In genomic region chr11:3661964-3662363, GRCm38 (mm10) we compare ENCODE assay signal across 24 mouse cellular contexts. TPM values are rescaled to one million over a fixed set of nuclear protein-coding genes. Genes with fewer than 3 reads are reported as not detected.
DNase-seq lines count a peak whose midpoint lies in the region; ATAC-seq and TF ChIP-seq lines count a peak whose summit lies in the region.
"Had no signal": no experiment of that assay in that cellular context is flagged by ENCODE, and none has a peak within 500 bp of the region (broad histone marks: within the 10 kb centered on the region; RNA-seq: fewer than 3 reads in every experiment).

No protein-coding gene starts in this region.

- WGBS in midbrain, embryonic 11.5 days = 93% methylated on average over 2 of the region's 2 CpGs
- 89% methylated on average over 2 of the region's 2 CpGs for WGBS in midbrain, embryonic 16.5 days

- no peak overlapping the region for H3K27ac ChIP-seq in midbrain, embryonic 11.5 days (ENCODE audit: low read depth, low read length)
- no peak overlapping the region for H3K27ac ChIP-seq in midbrain, embryonic 16.5 days (ENCODE audit: low read length)
- H3K27ac ChIP-seq in CH12.LX (ENCODE audit: insufficient read depth, low read depth) (no peak overlapping the region), ES-E14 (ENCODE audit: insufficient read depth, low read depth, low read length, poor library complexity, severe bottlenecking) (no peak overlapping the region), MEL (ENCODE audit: control insufficient read depth, low read depth, low read length) (no peak overlapping the region)

- no peak for TF ChIP-seq EP300 in CH12.LX (IDR thresholded peaks at IDR 0.05; ENCODE audit: low read length)
- TF ChIP-seq EP300 in MEL (IDR thresholded peaks at IDR 0.05; ENCODE audit: low read depth in 1 of 2, low read length in 2 of 2) = no peak

- H3K79me2 ChIP-seq in CH12.LX (replicated peaks; ENCODE audit: control insufficient read depth, extremely low read depth, insufficient read depth, poor library complexity, severe bottlenecking) (no peaks in the 10 kb centered on the region), MEL (ENCODE audit: control insufficient read depth, insufficient read depth, low read length, poor library complexity) (no peaks in the 10 kb centered on the region; the same call in 1 of the 2 replicates)

- H3K27me3 ChIP-seq in midbrain, embryonic 11.5 days (ENCODE audit: control insufficient read depth, insufficient read depth, low read length) = no peaks in the 10 kb centered on the region
- H3K27me3 ChIP-seq in midbrain, embryonic 16.5 days (ENCODE audit: control insufficient read depth, insufficient read depth, low read depth, low read length) = no peaks in the 10 kb centered on the region
- H3K27me3 ChIP-seq in CH12.LX (replicated peaks) = no peaks in the 10 kb centered on the region
- H3K27me3 ChIP-seq in MEL (ENCODE audit: control insufficient read depth in 1 of 2, insufficient read depth in 2 of 2, low read length in 2 of 2) = no peaks in the 10 kb centered on the region
- H3K27me3 ChIP-seq: Patski had no signal

- H3K4me2 ChIP-seq in midbrain, embryonic 11.5 days = no peak overlapping the region
- no peak overlapping the region for H3K4me2 ChIP-seq in midbrain, embryonic 16.5 days (ENCODE audit: low read length)
- no peak overlapping the region for H3K4me2 ChIP-seq in CH12.LX (ENCODE audit: insufficient read depth, low read depth, poor library complexity, severe bottlenecking)

- H3K4me3 ChIP-seq in midbrain, embryonic 11.5 days (ENCODE audit: low read depth, low read length) = no peak overlapping the region
- H3K4me3 ChIP-seq in midbrain, embryonic 16.5 days (ENCODE audit: low read depth, low read length) = no peak overlapping the region
- H3K4me3 ChIP-seq in CH12.LX (replicated peaks in 1 of 3; ENCODE audit: low read depth in 2 of 3, low read length in 2 of 3, poor library complexity in 1 of 3) (no peak overlapping the region), ES-E14 (ENCODE audit: insufficient read depth in 1 of 2, low read depth in 1 of 2, low read length in 2 of 2, poor library complexity in 1 of 2, severe bottlenecking in 1 of 2) (no peak overlapping the region), MEL (ENCODE audit: control insufficient read depth in 1 of 2, insufficient read depth in 1 of 2, low read depth in 2 of 2, low read length in 2 of 2) (no peak overlapping the region)

- in situ Hi-C loops in CH12.LX (cut with MboI; ENCODE audit: low pct_ligation_motif_present, low pct_unique_long_range_greater_than_20kb, low sequenced_read_pairs) = loop anchor here (10.0 kb wide), 1 partner anchor 117 kb away; the partner anchor contains the start of gene Smtn
- in situ Hi-C loops in ES-E14 (cut with MboI; ENCODE audit: low sequenced_read_pairs in 2 of 2, unreplicated experiment in 2 of 2) = no loop called here

- no peaks in the 10 kb centered on the region for H3K4me1 ChIP-seq in midbrain, embryonic 11.5 days (ENCODE audit: control insufficient read depth, insufficient read depth, low read length)
- H3K4me1 ChIP-seq in midbrain, embryonic 16.5 days (ENCODE audit: control insufficient read depth, insufficient read depth, low read length) = no peaks in the 10 kb centered on the region
- H3K4me1 ChIP-seq in CH12.LX (ENCODE audit: control insufficient read depth in 1 of 2, insufficient read depth in 2 of 2) (no peaks in the 10 kb centered on the region), ES-E14 (ENCODE audit: control insufficient read depth in 2 of 2, insufficient read depth in 2 of 2, low read length in 2 of 2, poor library complexity in 1 of 2) (no peaks in the 10 kb centered on the region), MEL (ENCODE audit: control insufficient read depth in 1 of 2, insufficient read depth in 2 of 2, low read length in 2 of 2) (no peaks in the 10 kb centered on the region)

- no peak for ATAC-seq in midbrain, embryonic 11.5 days (ENCODE audit: low FRiP score)
- ATAC-seq in midbrain, embryonic 16.5 days = no peak
- no peak for ATAC-seq in megakaryocyte progenitor cell, adult 5-6 weeks (replicated peaks; ENCODE audit: poor library complexity)
- ATAC-seq: activated CD4-positive, CD25-positive, alpha-beta regulatory T cell, adult 4 months; CD4-positive, CD25-positive, alpha-beta regulatory T cell, adult 4 months; Patski had no signal

- no peak for TF ChIP-seq RAD21 in CH12.LX (IDR thresholded peaks at IDR 0.05; ENCODE audit: low read depth, low read length)
- no peak for TF ChIP-seq RAD21 in MEL (IDR thresholded peaks at IDR 0.05; ENCODE audit: low read depth, low read length)

- no peak for TF ChIP-seq POLR2A in CH12.LX (IDR thresholded peaks at IDR 0.05; ENCODE audit: low read depth, low read length)
- no peak for TF ChIP-seq POLR2A in MEL (IDR thresholded peaks at IDR 0.05; ENCODE audit: control insufficient read depth in 1 of 2, insufficient read depth in 1 of 2, low read depth in 1 of 2, low read length in 2 of 2, poor library complexity in 1 of 2)

- TF ChIP-seq CTCF in CH12.LX (conservative IDR thresholded peaks at IDR 0.05 in 1 of 2, IDR thresholded peaks at IDR 0.05 in 1 of 2; ENCODE audit: low read depth in 2 of 2, low read length in 2 of 2) = no peak
- TF ChIP-seq CTCF in MEL (IDR thresholded peaks at IDR 0.05 in 2 of 3, conservative IDR thresholded peaks at IDR 0.05 in 1 of 3; ENCODE audit: control insufficient read depth in 1 of 3, insufficient read depth in 1 of 3, low read depth in 2 of 3, low read length in 3 of 3, poor library complexity in 1 of 3, severe bottlenecking in 1 of 3) = no peak

- no peaks in the 10 kb centered on the region for H3K9me3 ChIP-seq in midbrain, embryonic 11.5 days (ENCODE audit: control insufficient read depth, low read length)
- no peaks in the 10 kb centered on the region for H3K9me3 ChIP-seq in midbrain, embryonic 16.5 days (replicated peaks; ENCODE audit: control insufficient read depth, low read length, poor library complexity, severe bottlenecking)
- no peaks in the 10 kb centered on the region for H3K9me3 ChIP-seq in CH12.LX (replicated peaks; ENCODE audit: low read length)
- no peaks in the 10 kb centered on the region; the same call in 1 of the 2 replicates for H3K9me3 ChIP-seq in ES-E14 (ENCODE audit: control insufficient read depth, insufficient read depth, low read depth, low read length)
- H3K9me3 ChIP-seq in MEL (replicated peaks; ENCODE audit: insufficient read depth, low read length) = no peaks in the 10 kb centered on the region
- H3K9me3 ChIP-seq: G1E had no signal

- 0 out of 2 replicates have a peak, but pooled peaks cover 6% of the 10 kb centered on the region for H3K36me3 ChIP-seq in midbrain, embryonic 11.5 days (ENCODE audit: control insufficient read depth, insufficient read depth, low read length)
- peaks cover 9% of the 10 kb centered on the region; the same call in 1 of the 2 replicates for H3K36me3 ChIP-seq in midbrain, embryonic 16.5 days (ENCODE audit: control insufficient read depth, insufficient read depth, low read length)
- H3K36me3 ChIP-seq in CH12.LX (replicated peaks in 1 of 2; ENCODE audit: control insufficient read depth in 1 of 2, insufficient read depth in 1 of 2, low read length in 1 of 2) (peaks cover 23 to 63% of the 10 kb centered on the region in 2 experiments), ES-E14 (ENCODE audit: control insufficient read depth, insufficient read depth, low read length, poor library complexity, severe bottlenecking) (peaks cover 3% of the 10 kb centered on the region), MEL (ENCODE audit: control insufficient read depth in 1 of 2, insufficient read depth in 2 of 2, low read length in 2 of 2) (peaks cover 4 to 9% of the 10 kb centered on the region in 2 experiments)

- dilution Hi-C loops in CH12.LX (cut with MboI; ENCODE audit: extremely low pct_ligation_motif_present, extremely low pct_unique_long_range_greater_than_20kb, low sequenced_read_pairs) = no loop called here

- no peak overlapping the region for H3K9ac ChIP-seq in midbrain, embryonic 11.5 days (ENCODE audit: low read length)
- no peak overlapping the region for H3K9ac ChIP-seq in midbrain, embryonic 16.5 days (ENCODE audit: low read depth, low read length)
- H3K9ac ChIP-seq in CH12.LX (ENCODE audit: insufficient read depth, low read depth) = no peak overlapping the region
- H3K9ac ChIP-seq in ES-E14 (ENCODE audit: insufficient read depth, low read depth, low read length, poor library complexity, severe bottlenecking) = no peak overlapping the region
- no peak overlapping the region for H3K9ac ChIP-seq in MEL (ENCODE audit: control insufficient read depth, low read depth, low read length, poor library complexity, severe bottlenecking)

- DNase-seq in midbrain, embryonic 11.5 days (ENCODE audit: low spot score, missing footprints) = peak; percentile 23
- no peak for DNase-seq in CH12.LX (ENCODE audit: extremely low read depth)
- DNase-seq in ES-E14 (ENCODE audit: low read depth, low spot score) = no peak
- no peak for DNase-seq in MEL (ENCODE audit: low read depth, low spot score)
- DNase-seq in cerebellum, adult 11-12 months = no peak
- DNase-seq in lung, postnatal 10 days = no peak
- DNase-seq: adrenal gland, adult 2 months; adrenal gland, adult 8-10 months; adrenal gland, postnatal 10 days; adrenal gland, postnatal 14 days; adrenal gland, postnatal 25 days; adrenal gland, postnatal 36 days; B cell, adult 2 months; cerebellum, adult 11 months; cerebellum, adult 18-20 months; cerebellum, adult 2 months; cerebellum, adult 8-10 months; cerebellum, adult 9-10 months had no signal

TF ChIP-seq in CH12.LX, 34 proteins besides CTCF, POLR2A, EP300 and RAD21:
- TF ChIP-seq MAZ (IDR thresholded peaks at IDR 0.05; ENCODE audit: low read depth, low read length) = no peak
- TF ChIP-seq MAFK (IDR thresholded peaks at IDR 0.05; ENCODE audit: insufficient replicate concordance, low read length) = 0 out of 2 replicates have a peak, but pooled peaks have one; percentile 35

TF ChIP-seq in ES-E14, 5 proteins besides CTCF, POLR2A, EP300 and RAD21:
- TF ChIP-seq HCFC1 (IDR thresholded peaks at IDR 0.05; ENCODE audit: borderline replicate concordance, insufficient read depth, low read length) = no peak
- peak; percentile 64 for TF ChIP-seq MAFK (IDR thresholded peaks at IDR 0.05; ENCODE audit: insufficient read depth, low read depth, low read length)

TF ChIP-seq in MEL, 35 proteins besides CTCF, POLR2A, EP300 and RAD21 (continues in another document):
- TF ChIP-seq JUND (IDR thresholded peaks at IDR 0.05; ENCODE audit: low read depth, low read length) = no peak
- no peak for TF ChIP-seq RCOR1 (IDR thresholded peaks at IDR 0.05; ENCODE audit: low read depth, low read length)

RNA-seq across cellular contexts. Expression of gene Morc2a, which starts 13.0 kb away (rescaled TPM):
- 27.3 and 28.1 TPM in 2 replicates for polyA plus RNA-seq in midbrain, embryonic 11.5 days (2014; fragmentation: Nextera tagmentation; extraction: Ambion mirVana)
- 33.7 and 38.5 TPM in 2 replicates for polyA plus RNA-seq in midbrain, embryonic 16.5 days (2015; fragmentation: Nextera tagmentation; extraction: Ambion mirVana)
- 28.2 and 30.9 TPM in 2 replicates for total RNA-seq in CH12.LX (2012; rRNA removed)
- total RNA-seq in CH12.LX (2014; rRNA removed) = 25.5 and 28.1 TPM in 2 replicates
- polyA plus RNA-seq in CH12.LX (2012; ENCODE audit: insufficient read length, low read depth) = 41.9 and 44.1 TPM in 2 replicates
- 34.9 and 36.3 TPM in 2 replicates for total RNA-seq in ES-E14 (2012; rRNA removed)
- total RNA-seq in MEL (2012; rRNA removed) = 12.8 and 14.7 TPM in 2 replicates
- 10 to 100 TPM; 23.4 to 25.6 TPM for polyA plus RNA-seq in MEL (2012; ENCODE audit: insufficient read depth in 1 of 2, insufficient read length in 2 of 2, low read depth in 1 of 2, low replicate concordance in 2 of 2, missing spikeins in 1 of 2)
- total RNA-seq in megakaryocyte progenitor cell, adult 5-6 weeks (2015) = 26.4 and 29.5 TPM in 2 replicates
- total RNA-seq in megakaryocyte progenitor cell, adult 5-6 weeks (2017) = 29.6 and 38.8 TPM in 2 replicates
